Mouse (Mus musculus) hindbrain, embryonic 16.5 days (tissue): ENCODE results near the gene Myh9. TPM values are rescaled to one million over a fixed set of nuclear protein-coding genes. Genes with fewer than 3 reads are reported as not detected.

Experiments used
- ATAC-seq: fragments of 200-750 bp; cut with Nextera tagmentation; 2 replicates; pipeline ENCODE4 v1.8.0; 2017; ENCODE audit warnings: moderate TSS enrichment, moderate library complexity
- H3K27ac ChIP-seq: fragments of 300-500 bp; sonication (generic); 2 replicates; pipeline ENCODE4 v1.5.1; 2014; ENCODE audit warnings: low read depth, mild to moderate bottlenecking, control low read depth, low read length, moderate library complexity
- H3K27me3 ChIP-seq: fragments of 300-500 bp; sonication (generic); replicated peaks from 2 replicates; pipeline ENCODE4 v1.6.1; 2014; ENCODE audit warnings: low read length; ENCODE audit not compliant: control insufficient read depth, insufficient read depth
- H3K36me3 ChIP-seq: fragments of 300-500 bp; sonication (generic); 2 replicates; pipeline ENCODE4 v1.6.1; 2014; ENCODE audit warnings: mild to moderate bottlenecking, low read length, moderate library complexity, mixed read lengths; ENCODE audit not compliant: control insufficient read depth, insufficient read depth
- H3K4me1 ChIP-seq: fragments of 300-500 bp; sonication (generic); 2 replicates; pipeline ENCODE4 v1.6.1; 2014; ENCODE audit warnings: low read depth, low read length; ENCODE audit not compliant: control insufficient read depth, insufficient read depth
- H3K4me2 ChIP-seq: fragments of 300-500 bp; sonication (generic); 2 replicates; pipeline ENCODE4 v1.6.1; 2014; ENCODE audit warnings: mild to moderate bottlenecking, low read length, control low read depth, moderate library complexity
- H3K4me3 ChIP-seq: fragments of 300-500 bp; sonication (generic); 2 replicates; pipeline ENCODE4 v1.5.1; 2014; ENCODE audit warnings: mild to moderate bottlenecking, low read length, control low read depth, moderate library complexity
- H3K9ac ChIP-seq: fragments of 300-500 bp; sonication (generic); 2 replicates; pipeline ENCODE4 v1.6.1; 2014; ENCODE audit warnings: low read depth, mild to moderate bottlenecking, control low read depth, low read length, moderate library complexity
- H3K9me3 ChIP-seq: fragments of 300-500 bp; sonication (generic); 2 replicates; pipeline ENCODE4 v1.6.1; 2014; ENCODE audit warnings: mild to moderate bottlenecking, low read length, moderate library complexity; ENCODE audit not compliant: control insufficient read depth
- WGBS: fragments of 180-500 bp; shearing (Covaris S2); extraction: QIAGEN DNeasy Blood & Tissue Kit; methylation state at CpG from one replicate; pipeline ENCODE4 v1.1.7; 2014; 5-methylcytosine and 5-hydroxymethylcytosine counted together
- polyA plus RNA-seq: library from polyadenylated mRNA; unstranded; fragments of >200 nt; fragmentation: Nextera tagmentation; extraction: Ambion mirVana; gene quantifications from 2 replicates; pipeline ENCODE4 v1.2.1, GENCODE M21; 2015

Gene Myh9
- polyA plus RNA-seq, 1 experiment from 2014 or later, result 8.4 TPM

DNA sequence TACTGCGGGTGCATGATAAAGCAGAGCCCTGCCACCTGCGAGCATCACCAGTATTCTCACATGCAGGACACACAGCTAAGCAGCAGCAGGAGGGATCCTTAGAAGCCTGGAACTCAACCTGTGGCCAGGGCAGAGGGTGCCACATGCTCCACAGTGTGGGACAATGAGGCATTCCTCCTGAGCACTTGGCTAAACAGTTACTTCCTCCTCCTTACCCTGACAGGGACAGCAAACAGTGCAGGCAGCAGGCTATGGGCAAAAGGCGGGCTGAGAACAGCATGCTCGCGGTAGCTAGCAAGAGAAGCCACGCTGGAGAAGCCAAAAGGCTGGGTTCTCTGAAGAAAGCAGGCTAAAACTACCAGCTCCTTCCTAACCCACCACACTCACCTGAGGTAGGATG is 14.2 kb downstream of the Myh9 start:
- Histone ChIP-seq H3K9me3 (no peaks in the 10 kb centered on the region), H3K27ac (no peak overlapping the region), H3K4me1 (peaks cover 3% of the 10 kb centered on the region; the same call in 1 of the 2 replicates), H3K4me3 (no peak overlapping the region), H3K4me2 (no peak overlapping the region), H3K36me3 (0 out of 2 replicates have a peak, but pooled peaks cover 3% of the 10 kb centered on the region), H3K27me3 (no peaks in the 10 kb centered on the region), H3K9ac (no peak overlapping the region)
- 22% methylated on average over 6 of the region's 6 CpGs for WGBS
- ATAC-seq, result no peak

DNA sequence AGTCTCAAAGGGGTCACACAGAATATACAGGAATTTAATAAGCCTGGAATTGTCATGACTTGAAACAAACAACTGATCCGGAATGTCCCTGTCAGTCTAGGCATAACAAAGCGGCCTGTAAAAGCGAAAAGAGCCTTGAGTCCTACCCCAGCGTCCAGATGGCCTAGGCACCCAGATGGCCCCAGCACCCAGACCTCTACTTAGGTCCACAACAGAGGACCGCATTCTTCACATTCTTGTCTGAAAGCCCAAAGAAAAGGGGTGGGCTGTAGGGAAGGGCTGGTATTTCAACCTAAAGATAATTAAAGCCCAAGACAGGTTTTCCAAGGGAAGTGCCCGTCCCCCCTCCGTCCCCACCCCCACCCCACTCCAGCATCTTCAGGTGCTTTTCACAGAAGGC is 14.6 kb downstream of the Myh9 start:
- peak overlapping the region; percentile 41; the same call in 1 of the 2 replicates for H3K9ac ChIP-seq
- no peaks in the 10 kb centered on the region for H3K9me3 ChIP-seq
- H3K4me3 ChIP-seq, result no peak overlapping the region
- H3K36me3 ChIP-seq, result 0 out of 2 replicates have a peak, but pooled peaks cover under 1% of the 10 kb centered on the region
- no peak for ATAC-seq
- H3K4me2 ChIP-seq, result no peak overlapping the region
- WGBS, result 17% methylated on average over 7 of the region's 7 CpGs
- no peaks in the 10 kb centered on the region for H3K27me3 ChIP-seq
- no peak overlapping the region for H3K27ac ChIP-seq
- peaks cover 3% of the 10 kb centered on the region; the same call in 1 of the 2 replicates for H3K4me1 ChIP-seq

DNA sequence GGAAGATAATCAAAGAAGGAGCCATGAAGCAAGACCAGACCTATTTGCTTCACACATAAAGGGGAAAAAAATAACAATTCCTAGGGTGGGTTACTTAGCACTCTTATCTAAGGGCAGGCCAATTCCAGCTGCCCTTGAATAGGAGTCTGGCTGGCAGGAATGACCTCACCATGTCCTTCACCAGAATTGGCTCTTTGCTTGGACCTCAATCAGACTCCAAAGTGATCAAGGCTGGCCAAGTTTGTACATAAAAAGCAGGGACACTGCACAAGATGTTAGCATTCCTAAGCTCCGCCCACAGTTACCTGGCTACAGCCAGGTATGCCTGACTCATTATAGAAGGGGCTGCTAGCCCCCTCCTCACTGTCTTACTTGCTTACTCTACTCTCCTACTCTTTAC is 16.6 kb downstream of the Myh9 start:
- H3K4me2 ChIP-seq, result no peak overlapping the region
- no peak overlapping the region for H3K9ac ChIP-seq
- no peaks in the 10 kb centered on the region for H3K27me3 ChIP-seq
- no peaks in the 10 kb centered on the region for H3K36me3 ChIP-seq
- H3K27ac ChIP-seq, result no peak overlapping the region
- no peaks in the 10 kb centered on the region for H3K9me3 ChIP-seq
- peaks cover 12% of the 10 kb centered on the region for H3K4me1 ChIP-seq
- ATAC-seq, result no peak
- 94% methylated on average over 1 of the region's 1 CpGs for WGBS
- H3K4me3 ChIP-seq, result no peak overlapping the region

DNA sequence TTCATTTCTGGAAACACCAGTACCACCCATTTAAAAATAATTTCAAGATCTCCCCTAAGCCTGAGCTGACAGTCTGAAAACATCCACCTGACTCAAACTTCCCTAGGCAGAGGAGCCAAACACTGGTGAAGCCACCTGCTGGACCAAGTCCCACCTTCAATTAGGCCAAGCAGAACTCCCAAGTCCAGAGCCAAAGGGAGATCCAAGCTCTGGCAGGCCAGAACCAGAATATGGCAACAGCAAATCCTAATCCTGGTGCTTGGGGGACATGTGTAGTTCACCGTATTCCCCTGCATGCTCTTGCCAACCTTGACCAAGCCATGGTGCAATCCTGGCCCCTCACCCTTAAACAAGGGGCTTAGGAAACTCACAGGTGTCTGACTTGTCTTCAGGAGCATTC is 17.7 kb downstream of the Myh9 start:
- Histone ChIP-seq H3K27ac (no peak overlapping the region), H3K4me3 (no peak overlapping the region), H3K9ac (no peak overlapping the region), H3K9me3 (no peaks in the 10 kb centered on the region), H3K4me2 (no peak overlapping the region), H3K36me3 (no peaks in the 10 kb centered on the region), H3K4me1 (peaks cover 17% of the 10 kb centered on the region), H3K27me3 (no peaks in the 10 kb centered on the region)
- no peak for ATAC-seq
- 94% methylated on average over 1 of the region's 1 CpGs for WGBS

DNA sequence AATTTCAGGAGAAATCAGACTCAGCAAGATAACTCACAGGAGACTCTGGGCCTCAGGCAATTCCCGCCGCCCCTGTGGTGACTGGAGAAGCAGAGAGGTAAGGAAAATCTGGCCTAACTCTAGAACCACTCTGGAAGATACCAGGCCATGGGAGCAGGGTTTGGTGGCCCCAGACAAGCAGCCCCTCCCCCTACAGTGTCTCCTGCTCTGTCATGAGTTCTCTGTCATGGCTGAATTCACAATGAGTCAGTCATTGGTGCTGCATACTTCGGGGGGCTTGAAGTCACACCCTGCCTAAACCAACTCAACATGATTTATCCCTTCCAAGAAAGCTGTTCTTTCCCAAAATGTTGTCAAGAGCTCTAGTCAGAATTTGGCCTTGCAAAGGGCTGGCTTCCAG is 18.3 kb downstream of the Myh9 start:
- Histone ChIP-seq H3K27me3 (no peaks in the 10 kb centered on the region), H3K9me3 (no peaks in the 10 kb centered on the region), H3K4me2 (no peak overlapping the region), H3K9ac (no peak overlapping the region), H3K4me3 (no peak overlapping the region), H3K36me3 (no peaks in the 10 kb centered on the region), H3K4me1 (peaks cover 17% of the 10 kb centered on the region), H3K27ac (no peak overlapping the region)
- no peak for ATAC-seq
- 64% methylated on average over 3 of the region's 3 CpGs for WGBS

DNA sequence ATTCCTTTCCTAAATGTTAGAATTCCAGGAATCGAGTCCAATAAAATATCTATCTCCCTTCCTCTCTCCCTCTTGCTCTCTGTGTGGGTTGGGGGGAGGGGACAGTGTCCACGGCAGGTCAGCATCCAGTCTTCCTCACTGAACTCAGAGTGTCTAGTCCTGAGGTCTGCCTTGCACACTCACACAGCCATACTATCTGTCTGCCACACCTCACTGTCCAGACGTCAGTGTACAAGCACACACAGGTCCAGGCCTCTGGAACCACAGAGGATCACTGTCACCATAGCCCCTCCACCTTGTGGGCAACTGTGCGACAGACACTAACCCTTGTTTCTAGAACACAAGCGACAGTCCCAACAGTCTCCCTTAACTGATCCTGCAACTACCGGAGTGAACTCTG is 18.8 kb downstream of the Myh9 start:
- Histone ChIP-seq H3K27ac (no peak overlapping the region), H3K4me1 (peaks cover 17% of the 10 kb centered on the region), H3K36me3 (no peaks in the 10 kb centered on the region), H3K4me2 (no peak overlapping the region), H3K9ac (no peak overlapping the region), H3K9me3 (no peaks in the 10 kb centered on the region), H3K27me3 (no peaks in the 10 kb centered on the region), H3K4me3 (no peak overlapping the region)
- 77% methylated on average over 6 of the region's 6 CpGs for WGBS
- no peak for ATAC-seq

DNA sequence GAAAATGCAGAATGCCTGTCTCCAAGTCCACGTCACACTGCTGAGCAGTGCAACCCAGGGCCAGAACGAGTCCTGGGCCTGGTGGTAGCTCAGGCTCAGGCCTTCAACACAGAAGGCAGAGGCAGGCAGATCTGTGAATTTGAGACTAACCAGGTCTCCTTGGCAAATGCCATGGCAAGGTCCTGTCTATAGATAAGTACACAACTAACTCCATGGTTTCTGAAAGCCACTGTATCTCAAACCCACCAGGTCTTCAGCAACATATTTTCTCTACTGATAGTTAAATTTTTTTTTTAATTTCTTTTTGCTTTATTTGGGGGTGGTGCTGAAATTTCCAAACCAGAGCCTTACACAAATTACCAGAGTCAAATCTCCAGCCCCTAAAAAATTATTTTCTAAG is 19.3 kb downstream of the Myh9 start:
- Histone ChIP-seq H3K4me1 (peaks cover 17% of the 10 kb centered on the region), H3K36me3 (no peaks in the 10 kb centered on the region), H3K4me3 (no peak overlapping the region), H3K9ac (no peak overlapping the region), H3K27ac (no peak overlapping the region), H3K27me3 (no peaks in the 10 kb centered on the region), H3K9me3 (no peaks in the 10 kb centered on the region), H3K4me2 (no peak overlapping the region)
- ATAC-seq, result no peak
- 70% methylated on average over 2 of the region's 2 CpGs for WGBS

DNA sequence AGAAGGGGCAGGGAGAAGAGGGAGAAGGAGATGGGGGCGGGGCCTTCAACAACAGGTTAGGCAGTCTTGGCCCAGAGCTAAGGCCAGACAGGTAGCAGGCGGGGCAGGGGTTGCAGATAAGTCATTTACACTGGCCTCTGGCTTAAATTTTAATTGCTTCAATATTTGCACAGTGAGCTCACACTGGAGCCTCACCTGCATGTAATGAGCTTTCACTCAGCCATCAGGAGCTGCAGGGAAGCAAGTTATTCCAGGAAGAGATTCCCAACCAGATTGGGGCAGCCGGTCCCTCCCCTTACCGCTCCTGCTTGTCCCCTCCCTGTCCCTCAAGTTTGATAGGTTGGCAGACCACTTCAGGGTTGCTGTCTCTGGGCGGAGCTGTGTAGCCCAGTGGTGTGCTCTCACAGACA is 19.9 kb downstream of the Myh9 start:
- no peak overlapping the region for H3K9ac ChIP-seq
- H3K27me3 ChIP-seq, result no peaks in the 10 kb centered on the region
- WGBS, result 67% methylated on average over 5 of the region's 5 CpGs
- H3K9me3 ChIP-seq, result no peaks in the 10 kb centered on the region
- H3K36me3 ChIP-seq, result no peaks in the 10 kb centered on the region
- no peak overlapping the region for H3K4me2 ChIP-seq
- peaks cover 21% of the 10 kb centered on the region for H3K4me1 ChIP-seq
- H3K4me3 ChIP-seq, result no peak overlapping the region
- H3K27ac ChIP-seq, result no peak overlapping the region
- no peak for ATAC-seq

DNA sequence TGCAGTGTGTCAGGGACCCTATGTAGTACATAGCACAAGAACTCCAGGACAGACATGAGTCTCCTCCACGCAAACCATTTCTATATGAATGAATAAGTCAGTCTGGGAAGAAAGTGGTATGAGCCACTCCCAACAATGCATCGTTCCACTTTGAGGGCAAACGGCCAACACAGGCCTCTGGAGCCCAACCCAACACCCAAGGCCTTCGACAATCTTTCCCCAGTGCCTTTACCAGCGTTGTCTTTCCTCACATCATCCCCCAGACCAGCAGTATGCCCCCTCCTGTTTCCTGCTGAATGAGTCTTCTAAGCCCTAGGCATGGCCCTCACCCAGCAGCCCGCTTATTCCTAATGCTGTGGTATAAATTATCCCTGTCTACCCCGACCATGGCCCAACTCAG is 20.6 kb downstream of the Myh9 start:
- no peak overlapping the region for H3K4me2 ChIP-seq
- H3K27me3 ChIP-seq, result no peaks in the 10 kb centered on the region
- WGBS, result 76% methylated on average over 7 of the region's 7 CpGs
- H3K4me3 ChIP-seq, result no peak overlapping the region
- no peak overlapping the region for H3K27ac ChIP-seq
- peaks cover 22% of the 10 kb centered on the region for H3K4me1 ChIP-seq
- no peak overlapping the region for H3K9ac ChIP-seq
- H3K36me3 ChIP-seq, result no peaks in the 10 kb centered on the region
- no peak for ATAC-seq
- no peaks in the 10 kb centered on the region for H3K9me3 ChIP-seq
